Mouse (Mus musculus) retina, embryonic 14.5 days (tissue): ENCODE measurements around the gene Rims1.

Source experiments
- DNase-seq: peaks from one replicate; pipeline ENCODE4 v3.0.0-alpha.2; 2015; ENCODE audit warnings: low spot score

Rims1 gene

GRCm38 (mm10) chr1:22353687-22354086 is 452.1 kb downstream of the Rims1 start:
- no peak for DNase-seq

- DNase-seq = no peak
These were observed 466.9 kb downstream of the Rims1 start for GRCm38 (mm10) chr1:22338914-22339313.

GRCm38 (mm10) chr1:22320941-22321676 is 484.7 kb downstream of the Rims1 start:
- peak; percentile 13 for DNase-seq

- DNase-seq = peak; percentile 15
These were observed 490.3 kb downstream of the Rims1 start for GRCm38 (mm10) chr1:22315537-22315936.

GRCm38 (mm10) chr1:22311471-22311870 is 494.3 kb downstream of the Rims1 start:
- no peak for DNase-seq

GRCm38 (mm10) chr1:22306519-22306918 is 499.3 kb downstream of the Rims1 start:
- no peak for DNase-seq

GRCm38 (mm10) chr1:22305932-22306331 is 499.9 kb downstream of the Rims1 start:
- no peak for DNase-seq

- DNase-seq = no peak
These were observed 511.8 kb downstream of the Rims1 start for GRCm38 (mm10) chr1:22293953-22294352.

- DNase-seq = no peak
These were observed 512.5 kb downstream of the Rims1 start for GRCm38 (mm10) chr1:22293310-22293709.

GRCm38 (mm10) chr1:22286807-22287206 is 519.0 kb downstream of the Rims1 start:
- DNase-seq = no peak

- no peak for DNase-seq
These were observed 525.8 kb downstream of the Rims1 start for GRCm38 (mm10) chr1:22279954-22280353.

- no peak for DNase-seq
These were observed 531.7 kb downstream of the Rims1 start for GRCm38 (mm10) chr1:22274081-22274480.

- DNase-seq = no peak
These were observed 535.7 kb downstream of the Rims1 start for GRCm38 (mm10) chr1:22270131-22270530.

- peak; percentile 88 for DNase-seq
These were observed 537.0 kb downstream of the Rims1 start for GRCm38 (mm10) chr1:22268581-22269359.

GRCm38 (mm10) chr1:22266491-22266890 is 539.3 kb downstream of the Rims1 start:
- no peak for DNase-seq

GRCm38 (mm10) chr1:22265528-22265927 is 540.3 kb downstream of the Rims1 start:
- no peak for DNase-seq

GRCm38 (mm10) chr1:22262169-22262950 is 543.4 kb downstream of the Rims1 start:
- no peak for DNase-seq

GRCm38 (mm10) chr1:22261702-22262101 is 544.1 kb downstream of the Rims1 start:
- DNase-seq = no peak

GRCm38 (mm10) chr1:22260291-22260690 is 545.5 kb downstream of the Rims1 start:
- DNase-seq = no peak

GRCm38 (mm10) chr1:22258356-22258755 is 547.4 kb downstream of the Rims1 start:
- DNase-seq = no peak

GRCm38 (mm10) chr1:22254278-22254677 is 551.5 kb downstream of the Rims1 start:
- DNase-seq = no peak

- DNase-seq = no peak
These were observed 552.9 kb downstream of the Rims1 start for GRCm38 (mm10) chr1:22252873-22253272.
